Mouse (Mus musculus) frontal cortex, postnatal 36 days (tissue): ENCODE measurements at regions not wholly inside any gene's neighbourhood (a gene's known extent, or its start where the extent isn't known, plus 50 kb on each side); places are given as distances from the start of the nearest gene placed in this dataset.
A peak's percentile ranks its signal among the peaks of the same experiment; 100 is the strongest.
"Not testable (repeated sequence)": the region's sequence is repeated elsewhere in the genome, so short reads cannot be mapped to it uniquely, and the experiment has no call there.

Experiments used
- DNase-seq, 2 experiments: peaks; one replicate each; pipeline ENCODE4 v3.0.0; 2022; ENCODE audit warnings: low spot score in 2 of 2

DNA sequence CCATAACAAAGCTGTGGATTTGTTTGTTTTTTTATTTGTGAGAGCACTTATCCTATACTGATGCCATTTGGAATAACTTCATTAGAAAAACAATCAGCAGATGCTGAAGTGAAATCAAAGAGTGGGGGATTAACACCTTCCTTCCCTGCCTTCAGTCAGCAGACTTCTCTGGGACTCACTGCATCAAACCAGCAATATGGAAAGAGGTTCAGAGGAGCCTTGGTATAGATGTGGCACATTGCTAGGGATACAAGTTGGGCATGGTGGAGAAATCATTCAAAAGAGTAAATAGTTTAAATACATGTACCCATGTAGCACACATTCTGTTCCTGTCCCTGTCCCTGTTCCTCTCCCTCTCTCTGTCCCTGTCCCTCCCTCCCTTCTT lies 364.0 kb upstream of the Rgs18 start:
- DNase-seq = no peak

GRCm38 (mm10) chr1:145138452-145139266 lies 363.4 kb upstream of the Rgs18 start:
- no peak for DNase-seq

DNA sequence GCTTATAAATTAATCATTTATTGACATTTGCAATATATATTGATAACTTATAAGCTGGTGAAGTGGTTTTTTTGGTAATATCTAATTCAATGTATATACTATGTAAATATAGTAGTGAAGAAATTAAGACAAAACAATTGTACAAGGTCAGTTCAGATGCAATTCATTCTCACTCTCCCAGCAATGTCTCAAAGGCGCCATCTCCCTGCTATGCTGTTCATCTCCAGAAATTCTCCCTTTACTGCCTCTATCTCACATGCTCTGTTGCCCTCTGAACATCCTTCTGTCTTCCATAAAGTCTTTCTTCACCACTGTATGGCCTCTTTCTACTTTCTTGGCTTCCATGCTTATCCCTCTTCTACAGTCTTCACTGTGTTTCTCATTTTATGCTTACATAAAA lies 355.8 kb upstream of the Rgs18 start:
- no peak for DNase-seq

DNA sequence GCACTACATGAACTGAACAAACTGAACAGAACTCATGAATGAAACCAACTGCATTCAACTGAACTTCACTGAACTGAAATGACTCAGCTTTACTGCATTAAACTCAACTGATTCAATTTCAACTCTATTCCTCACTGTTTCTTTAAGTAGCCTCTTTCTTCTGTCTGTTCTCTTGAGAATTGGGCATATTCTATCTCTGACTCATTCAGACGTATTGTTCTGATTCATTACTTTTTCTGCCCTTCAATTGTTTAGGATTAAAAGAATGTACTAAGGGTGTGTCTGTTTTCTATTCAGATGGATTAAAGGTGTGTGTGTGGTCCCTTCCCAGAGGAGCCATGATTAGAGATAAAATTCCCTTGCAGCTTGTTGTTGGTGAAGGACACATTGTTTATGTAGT lies 337.9 kb upstream of the Rgs18 start:
- no peak for DNase-seq

DNA sequence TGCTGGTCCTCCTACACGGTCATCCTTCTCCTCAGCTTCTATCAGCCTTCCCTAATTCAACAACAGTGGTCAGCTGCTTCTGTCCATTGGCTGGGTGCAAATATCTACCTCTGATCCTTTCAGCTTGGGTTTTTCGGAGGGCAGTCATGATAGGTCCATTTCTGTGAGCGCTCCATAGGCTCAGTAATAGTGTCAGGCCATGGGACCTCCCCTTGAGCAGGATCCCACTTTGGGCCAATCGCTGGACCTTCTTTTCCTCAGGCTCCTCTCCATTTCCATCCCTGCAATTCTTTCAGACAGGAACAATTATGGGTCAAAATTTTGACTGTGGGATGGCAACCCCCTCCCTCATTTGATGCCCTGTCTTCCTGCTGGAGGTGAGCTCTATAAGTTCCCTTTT lies 331.5 kb upstream of the Rgs18 start:
- not testable (repeated sequence) for DNase-seq

DNA sequence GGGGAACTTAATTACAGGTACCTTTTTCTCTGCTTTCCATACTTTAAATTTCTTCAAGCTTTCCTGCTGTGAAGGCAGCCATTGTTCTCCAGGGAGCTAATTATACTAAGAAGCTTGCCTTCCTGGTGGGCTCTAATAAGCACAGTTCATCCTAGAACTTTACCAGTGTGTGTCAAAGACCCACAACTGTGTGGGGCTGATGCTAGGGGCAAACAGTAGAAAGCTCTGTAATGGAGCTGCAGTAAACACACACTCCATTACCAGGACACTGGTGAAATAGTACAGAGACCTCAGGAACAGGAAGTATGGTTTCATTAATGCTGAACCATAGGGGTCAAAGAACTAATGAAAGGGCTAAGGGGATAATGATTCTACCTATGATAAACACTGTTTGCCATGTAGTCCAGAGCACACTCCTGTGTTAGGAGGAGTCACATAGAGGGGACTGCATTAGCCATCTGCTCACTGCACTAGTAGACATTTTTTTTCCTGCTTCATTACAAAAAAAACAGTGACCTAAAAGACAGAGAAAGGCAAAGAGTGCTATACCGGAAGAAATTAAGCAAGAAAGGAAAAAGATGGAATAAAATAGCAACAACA lies 290.1 kb upstream of the Rgs18 start:
- DNase-seq = no peak

GRCm38 (mm10) chr1:145064384-145064783 lies 289.1 kb upstream of the Rgs18 start:
- DNase-seq = no peak

DNA sequence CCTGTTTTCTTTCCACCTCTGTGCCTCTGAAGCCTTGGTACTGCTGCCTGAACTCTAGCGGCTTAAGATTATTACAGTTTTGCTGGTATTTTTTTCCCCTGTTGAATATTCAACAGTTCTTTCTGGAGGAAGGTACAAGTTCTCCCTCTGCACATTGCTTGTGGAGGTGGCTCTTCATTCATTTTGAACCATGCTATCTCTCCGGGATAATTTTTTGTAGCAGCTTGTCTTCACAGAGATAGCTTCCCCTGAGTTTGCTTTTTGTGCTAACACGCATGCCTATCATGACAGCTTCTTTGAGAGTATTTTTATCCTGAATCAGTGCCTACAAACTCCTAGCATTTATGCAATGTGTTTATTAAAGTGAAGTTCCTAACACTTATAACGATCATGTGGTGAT lies 240.4 kb upstream of the Rgs18 start:
- DNase-seq = peak; percentile 6 to 34

- DNase-seq = no peak
Measured at GRCm38 (mm10) chr1:145010833-145011232, 235.6 kb upstream of the Rgs18 start.

GRCm38 (mm10) chr1:144978167-144978566 lies 202.9 kb upstream of the Rgs18 start:
- no peak for DNase-seq

GRCm38 (mm10) chr1:144965736-144966135 lies 190.5 kb upstream of the Rgs18 start:
- DNase-seq = no peak

DNA sequence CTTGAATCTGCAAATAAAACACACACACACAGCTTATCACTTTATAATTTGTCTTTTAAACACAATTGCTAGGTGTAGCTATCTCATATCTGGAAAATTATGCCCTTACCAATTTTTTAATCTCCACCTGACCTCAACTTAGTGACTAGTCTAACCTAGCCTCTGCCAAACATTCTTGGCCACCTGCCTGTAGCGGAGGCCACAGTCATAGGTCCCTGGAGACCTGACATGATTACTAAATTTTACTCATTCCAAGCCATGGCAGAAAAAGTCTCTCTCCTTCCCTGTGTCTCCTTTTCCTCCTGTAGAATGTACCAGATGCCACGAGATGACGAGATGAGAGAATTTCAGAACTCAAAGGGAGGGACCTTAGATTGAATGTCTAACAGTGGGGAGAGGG lies 163.8 kb upstream of the Rgs18 start:
- no peak for DNase-seq

GRCm38 (mm10) chr1:144926136-144926535 lies 150.9 kb upstream of the Rgs18 start:
- peak in 1 of 2 experiments; percentile 9 for DNase-seq

DNA sequence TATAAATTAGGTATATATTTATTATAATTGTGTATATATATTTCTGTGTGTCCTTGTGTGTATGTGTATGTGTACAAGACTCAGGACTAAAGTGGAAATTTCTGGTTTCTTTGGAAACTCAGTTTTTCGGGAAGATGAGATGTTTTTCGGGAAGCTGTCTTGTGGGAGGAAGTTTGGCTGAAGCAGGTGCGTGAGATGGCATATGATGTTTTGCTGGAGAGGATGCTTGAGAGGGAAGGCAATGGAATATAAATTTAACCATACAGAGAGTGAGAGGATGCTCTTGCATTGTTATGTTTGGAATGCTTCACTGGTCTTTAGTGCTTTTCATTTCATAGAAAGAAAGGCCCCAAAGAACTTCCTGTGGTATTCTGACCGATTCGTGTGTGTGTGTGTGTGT lies 141.3 kb upstream of the Rgs18 start:
- peak in 1 of 2 experiments; percentile 28 for DNase-seq

GRCm38 (mm10) chr1:144902987-144903386 lies 127.8 kb upstream of the Rgs18 start:
- DNase-seq = peak in 1 of 2 experiments; percentile 3

DNA sequence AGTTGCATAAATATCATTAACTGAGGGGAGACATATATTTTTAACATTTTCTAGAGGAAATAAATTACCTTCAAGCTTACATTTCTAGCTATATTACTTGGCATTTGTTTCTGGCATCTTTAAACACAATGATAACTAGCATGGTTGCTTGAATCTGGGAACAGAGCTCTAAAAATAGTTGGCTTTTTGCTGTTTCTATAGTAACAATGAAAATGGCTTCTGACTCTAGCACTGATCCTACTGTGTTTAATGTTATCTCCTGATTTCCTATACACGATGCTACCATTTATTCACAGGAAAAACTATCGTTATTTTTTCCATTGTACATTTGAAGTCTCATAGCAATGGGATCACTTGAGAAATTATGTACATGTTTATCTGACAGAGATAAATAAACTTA lies 108.4 kb upstream of the Rgs18 start:
- no peak for DNase-seq

GRCm38 (mm10) chr1:144862133-144862532 lies 86.9 kb upstream of the Rgs18 start:
- DNase-seq = no peak
